Mouse (Mus musculus): ENCODE measurements at regions not wholly inside any gene's neighbourhood (a gene's known extent, or its start where the extent isn't known, plus 50 kb on each side); places are given as distances from the start of the nearest gene placed in this dataset.
A peak's percentile ranks its signal among the peaks of the same experiment; 100 is the strongest.

DNA sequence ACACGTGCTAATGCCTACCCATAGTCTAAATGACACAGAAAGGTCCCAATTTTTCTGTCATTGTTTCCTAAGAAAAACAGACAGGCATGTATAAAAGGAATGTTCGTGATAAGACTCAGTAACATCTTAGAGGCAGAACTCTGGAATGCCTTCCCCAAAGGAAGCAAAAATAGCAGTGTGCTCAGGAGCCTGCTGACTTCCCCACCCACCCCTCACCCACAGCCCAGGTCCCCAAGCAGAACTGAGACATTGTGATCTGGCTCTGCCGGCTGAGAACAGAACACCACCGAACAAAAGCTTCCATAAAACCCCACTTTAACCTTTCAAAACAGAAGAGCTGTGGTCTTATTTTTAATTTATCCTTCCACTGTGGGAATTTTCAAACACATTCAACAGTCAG is 286.1 kb downstream of the Qk start:
- no peaks in the 10 kb centered on the region for H3K27me3 ChIP-seq (ENCODE audit: control insufficient read depth, insufficient read depth, low read length)
- no peak overlapping the region for H3K4me2 ChIP-seq (ENCODE audit: low read depth, low read length)
- no peak for ATAC-seq (ENCODE audit: low read depth)
- H3K9ac ChIP-seq (replicated peaks; ENCODE audit: low read depth, low read length): no peak overlapping the region
- H3K36me3 ChIP-seq (ENCODE audit: control insufficient read depth, insufficient read depth, low read length): no peaks in the 10 kb centered on the region
- H3K9me3 ChIP-seq (ENCODE audit: control insufficient read depth, low read length): no peaks in the 10 kb centered on the region
- no peak overlapping the region for H3K4me3 ChIP-seq (ENCODE audit: low read depth, low read length)
- no peak overlapping the region for H3K27ac ChIP-seq (ENCODE audit: low read depth, low read length)
- no peaks in the 10 kb centered on the region for H3K4me1 ChIP-seq (ENCODE audit: control insufficient read depth, insufficient read depth, low read length)
- WGBS: 56% methylated on average over 4 of the region's 4 CpGs

DNA sequence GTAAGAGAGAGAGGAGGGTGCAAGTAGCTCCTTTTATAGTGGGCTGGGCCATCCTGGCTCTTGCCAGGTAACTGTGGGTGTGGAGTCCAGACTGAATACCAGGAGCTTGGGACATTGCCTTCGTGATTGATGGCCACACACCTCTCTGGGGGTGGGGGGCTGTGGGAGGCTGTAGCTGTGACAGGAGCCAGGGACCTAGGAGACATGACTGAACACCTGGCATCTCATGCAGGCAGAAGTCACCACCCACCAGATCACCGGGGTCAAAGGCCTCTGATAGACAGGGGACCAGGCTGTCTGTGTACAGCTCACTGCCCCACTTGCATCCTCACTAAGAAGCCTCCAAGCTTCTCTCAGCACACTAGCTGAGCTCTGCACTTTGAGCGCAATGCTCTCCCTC is 288.6 kb downstream of the Qk start:
- no peak overlapping the region for H3K4me3 ChIP-seq (ENCODE audit: low read depth, low read length)
- no peaks in the 10 kb centered on the region for H3K27me3 ChIP-seq (ENCODE audit: control insufficient read depth, insufficient read depth, low read length)
- H3K27ac ChIP-seq (ENCODE audit: low read depth, low read length): no peak overlapping the region
- no peaks in the 10 kb centered on the region for H3K9me3 ChIP-seq (ENCODE audit: control insufficient read depth, low read length)
- ATAC-seq (ENCODE audit: low read depth): no peak
- H3K36me3 ChIP-seq (ENCODE audit: control insufficient read depth, insufficient read depth, low read length): no peaks in the 10 kb centered on the region
- no peaks in the 10 kb centered on the region for H3K4me1 ChIP-seq (ENCODE audit: control insufficient read depth, insufficient read depth, low read length)
- H3K9ac ChIP-seq (replicated peaks; ENCODE audit: low read depth, low read length): no peak overlapping the region
- no peak overlapping the region for H3K4me2 ChIP-seq (ENCODE audit: low read depth, low read length)
- WGBS: 77% methylated on average over 3 of the region's 3 CpGs

DNA sequence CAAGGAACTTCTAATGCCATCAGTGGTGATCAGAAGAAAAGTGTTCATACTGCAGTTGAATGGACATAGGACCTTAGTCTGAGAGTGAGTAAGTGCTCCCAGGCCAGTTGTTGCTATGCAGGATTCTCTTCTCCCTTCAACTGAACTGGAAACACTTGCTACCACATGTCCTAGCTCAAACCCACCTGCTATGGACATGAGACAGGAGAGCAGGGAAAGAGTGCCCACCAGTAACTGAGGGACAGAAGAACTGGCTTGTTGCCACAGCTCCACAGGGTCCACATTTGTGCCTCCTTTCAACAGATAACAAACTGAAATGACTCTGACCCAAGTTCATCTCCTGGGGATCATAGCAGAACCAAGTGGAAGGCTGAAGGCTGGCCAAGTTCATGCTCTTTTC is 292.9 kb downstream of the Qk start:
- no peak for ATAC-seq (ENCODE audit: low read depth)
- H3K27me3 ChIP-seq (ENCODE audit: control insufficient read depth, insufficient read depth, low read length): no peaks in the 10 kb centered on the region

DNA sequence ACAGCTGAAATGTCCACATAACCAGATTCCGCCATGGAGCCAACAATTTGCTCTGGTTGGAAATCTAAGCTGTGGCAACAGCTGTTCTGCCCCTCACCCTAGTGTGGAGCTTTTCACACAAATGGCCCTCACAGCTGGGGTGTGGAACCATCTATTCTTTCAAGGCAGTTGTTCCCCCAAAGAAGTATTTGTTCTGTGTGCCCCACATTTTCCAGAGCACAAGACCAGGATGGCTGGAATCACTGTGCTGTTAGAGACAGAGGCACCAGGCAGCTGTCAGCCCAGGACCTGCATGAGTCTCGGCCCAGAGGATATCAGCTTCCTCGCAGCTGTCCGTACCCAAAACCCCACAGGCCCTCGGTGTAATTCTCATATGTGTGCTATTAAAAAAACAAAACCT is 294.4 kb downstream of the Qk start:
- no peaks in the 10 kb centered on the region for H3K4me1 ChIP-seq (ENCODE audit: control insufficient read depth, insufficient read depth, low read length)
- no peak overlapping the region for H3K4me3 ChIP-seq (ENCODE audit: low read depth, low read length)
- ATAC-seq (ENCODE audit: low read depth): no peak
- H3K36me3 ChIP-seq (ENCODE audit: control insufficient read depth, insufficient read depth, low read length): no peaks in the 10 kb centered on the region
- no peak overlapping the region for H3K27ac ChIP-seq (ENCODE audit: low read depth, low read length)
- H3K9me3 ChIP-seq (ENCODE audit: control insufficient read depth, low read length): no peaks in the 10 kb centered on the region
- H3K4me2 ChIP-seq (ENCODE audit: low read depth, low read length): no peak overlapping the region
- no peaks in the 10 kb centered on the region for H3K27me3 ChIP-seq (ENCODE audit: control insufficient read depth, insufficient read depth, low read length)
- no peak overlapping the region for H3K9ac ChIP-seq (replicated peaks; ENCODE audit: low read depth, low read length)
- 85% methylated on average over 5 of the region's 5 CpGs for WGBS

More for the DNA sequence above, 292.9 kb downstream of the Qk start:
- Histone ChIP-seq H3K4me1 (ENCODE audit: control insufficient read depth, insufficient read depth, low read length) (no peaks in the 10 kb centered on the region), H3K4me2 (ENCODE audit: low read depth, low read length) (no peak overlapping the region), H3K4me3 (ENCODE audit: low read depth, low read length) (no peak overlapping the region), H3K9me3 (ENCODE audit: control insufficient read depth, low read length) (no peaks in the 10 kb centered on the region), H3K36me3 (ENCODE audit: control insufficient read depth, insufficient read depth, low read length) (no peaks in the 10 kb centered on the region), H3K9ac (replicated peaks; ENCODE audit: low read depth, low read length) (no peak overlapping the region), H3K27ac (ENCODE audit: low read depth, low read length) (no peak overlapping the region)

DNA sequence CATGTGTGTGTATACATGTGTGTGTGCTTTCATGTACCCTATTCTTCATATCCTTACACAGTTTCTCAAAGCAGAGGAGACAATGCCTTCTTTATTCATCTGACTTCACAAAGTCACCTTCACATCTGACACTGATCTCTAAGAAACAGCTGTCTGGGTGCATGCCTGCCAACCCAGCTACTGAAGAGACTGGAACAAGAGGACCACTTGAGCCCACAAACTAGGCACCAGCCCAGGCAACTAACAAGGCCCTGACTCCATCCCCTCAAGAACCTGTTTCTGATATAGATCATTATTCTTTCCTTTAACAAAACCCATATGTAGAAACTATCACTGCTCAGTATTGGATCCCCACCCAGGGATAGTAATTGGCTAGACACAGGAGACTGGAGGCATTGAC is 295.3 kb downstream of the Qk start:
- Histone ChIP-seq H3K27ac (ENCODE audit: low read depth, low read length) (no peak overlapping the region), H3K9me3 (ENCODE audit: control insufficient read depth, low read length) (no peaks in the 10 kb centered on the region), H3K27me3 (ENCODE audit: control insufficient read depth, insufficient read depth, low read length) (no peaks in the 10 kb centered on the region), H3K4me2 (ENCODE audit: low read depth, low read length) (no peak overlapping the region), H3K4me3 (ENCODE audit: low read depth, low read length) (no peak overlapping the region), H3K36me3 (ENCODE audit: control insufficient read depth, insufficient read depth, low read length) (no peaks in the 10 kb centered on the region), H3K4me1 (ENCODE audit: control insufficient read depth, insufficient read depth, low read length) (no peaks in the 10 kb centered on the region), H3K9ac (replicated peaks; ENCODE audit: low read depth, low read length) (no peak overlapping the region)
- no peak for ATAC-seq (ENCODE audit: low read depth)

DNA sequence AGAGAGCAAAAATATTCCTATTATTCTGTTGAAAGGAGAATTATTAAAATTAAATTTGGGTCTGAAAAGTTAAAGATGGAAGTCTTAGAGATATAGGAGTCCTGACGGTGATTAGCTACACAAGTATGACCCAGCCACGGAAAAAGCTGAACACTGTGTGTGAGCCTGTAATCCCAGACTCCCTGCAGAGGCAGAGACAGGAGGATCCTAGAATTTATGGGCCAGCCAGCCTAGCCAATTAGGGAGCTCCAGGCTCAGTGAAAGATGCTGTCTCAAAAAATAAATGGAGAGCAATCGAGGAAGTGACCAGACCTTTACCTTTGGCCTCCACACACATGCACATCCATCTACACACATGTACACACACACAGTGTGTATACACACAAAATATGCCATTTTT is 307.5 kb downstream of the Qk start:
- no peaks in the 10 kb centered on the region for H3K36me3 ChIP-seq (ENCODE audit: control insufficient read depth, insufficient read depth, low read length)
- H3K27me3 ChIP-seq (ENCODE audit: control insufficient read depth, insufficient read depth, low read length): no peaks in the 10 kb centered on the region
- H3K4me3 ChIP-seq (ENCODE audit: low read depth, low read length): no peak overlapping the region
- H3K9me3 ChIP-seq (ENCODE audit: control insufficient read depth, low read length): no peaks in the 10 kb centered on the region
- no peak overlapping the region for H3K4me2 ChIP-seq (ENCODE audit: low read depth, low read length)
- ATAC-seq (ENCODE audit: low read depth): 0 out of 2 replicates have a peak, but pooled peaks have one; percentile 56
- H3K27ac ChIP-seq (ENCODE audit: low read depth, low read length): no peak overlapping the region
- 16% methylated on average over 3 of the region's 3 CpGs for WGBS
- H3K9ac ChIP-seq (replicated peaks; ENCODE audit: low read depth, low read length): no peak overlapping the region
- peaks cover 6% of the 10 kb centered on the region; the same call in 1 of the 2 replicates for H3K4me1 ChIP-seq (ENCODE audit: control insufficient read depth, insufficient read depth, low read length)

DNA sequence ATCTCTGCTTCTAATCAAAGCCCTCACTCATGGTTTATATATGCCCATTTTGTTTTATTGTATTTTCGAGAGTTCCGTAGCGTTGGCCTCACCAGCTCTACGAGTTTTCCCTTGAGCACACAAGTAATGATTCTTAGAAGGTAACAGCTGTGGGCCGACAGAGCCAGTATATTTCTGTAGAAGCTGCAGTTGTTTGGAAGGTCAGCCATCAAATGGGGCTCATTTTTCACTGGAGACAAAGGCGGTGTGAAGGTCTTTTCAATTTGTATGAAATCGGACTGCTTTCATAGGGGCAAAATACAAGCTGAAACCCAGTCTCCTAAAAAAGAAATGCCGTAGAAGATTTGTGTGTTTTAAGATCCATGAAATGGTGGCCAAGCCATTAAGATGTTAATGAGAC is 307.9 kb downstream of the Qk start:
- peak; percentile 21; the same call in 1 of the 2 replicates for ATAC-seq (ENCODE audit: low read depth)

DNA sequence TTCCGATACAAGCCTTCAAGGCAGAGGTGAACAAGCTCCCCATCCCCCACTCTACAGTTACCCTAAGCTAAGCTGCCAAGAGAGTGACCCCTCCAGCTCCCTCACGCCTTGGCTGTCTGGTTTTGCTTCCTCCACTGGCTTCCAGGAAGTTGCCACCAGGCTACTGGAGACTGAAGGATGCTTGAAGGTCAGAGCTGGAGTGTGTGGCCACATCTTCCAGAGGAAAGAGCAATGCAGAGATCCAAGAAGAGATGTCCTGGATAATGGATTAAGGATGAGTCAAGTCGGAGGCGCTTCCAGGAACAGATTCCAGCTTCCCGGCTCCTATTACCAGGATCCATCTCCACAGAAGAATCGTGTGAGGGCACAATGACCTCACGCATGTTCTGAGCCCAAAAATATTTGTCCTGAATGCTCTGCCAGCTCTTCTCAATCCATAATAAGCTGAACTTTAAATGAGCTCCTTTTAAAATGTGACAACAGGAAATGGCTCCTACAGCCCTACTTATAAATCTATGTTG is 318.5 kb downstream of the Qk start:
- Histone ChIP-seq H3K27me3 (ENCODE audit: control insufficient read depth, insufficient read depth, low read length) (no peaks in the 10 kb centered on the region), H3K4me2 (ENCODE audit: low read depth, low read length) (no peak overlapping the region), H3K9ac (replicated peaks; ENCODE audit: low read depth, low read length) (no peak overlapping the region), H3K4me1 (ENCODE audit: control insufficient read depth, insufficient read depth, low read length) (no peaks in the 10 kb centered on the region), H3K36me3 (ENCODE audit: control insufficient read depth, insufficient read depth, low read length) (no peaks in the 10 kb centered on the region), H3K9me3 (ENCODE audit: control insufficient read depth, low read length) (no peaks in the 10 kb centered on the region), H3K4me3 (ENCODE audit: low read depth, low read length) (no peak overlapping the region), H3K27ac (ENCODE audit: low read depth, low read length) (no peak overlapping the region)
- WGBS: 90% methylated on average over 7 of the region's 7 CpGs
- no peak for ATAC-seq (ENCODE audit: low read depth)

More for the DNA sequence above, 307.9 kb downstream of the Qk start:
- H3K9ac ChIP-seq (replicated peaks; ENCODE audit: low read depth, low read length): no peak overlapping the region
- no peak overlapping the region for H3K4me3 ChIP-seq (ENCODE audit: low read depth, low read length)
- no peak overlapping the region for H3K27ac ChIP-seq (ENCODE audit: low read depth, low read length)
- no peaks in the 10 kb centered on the region for H3K9me3 ChIP-seq (ENCODE audit: control insufficient read depth, low read length)
- H3K4me2 ChIP-seq (ENCODE audit: low read depth, low read length): no peak overlapping the region
- no peaks in the 10 kb centered on the region for H3K36me3 ChIP-seq (ENCODE audit: control insufficient read depth, insufficient read depth, low read length)
- WGBS: 9% methylated on average over 8 of the region's 8 CpGs
- H3K27me3 ChIP-seq (ENCODE audit: control insufficient read depth, insufficient read depth, low read length): no peaks in the 10 kb centered on the region
- peaks cover 6% of the 10 kb centered on the region; the same call in 1 of the 2 replicates for H3K4me1 ChIP-seq (ENCODE audit: control insufficient read depth, insufficient read depth, low read length)

DNA sequence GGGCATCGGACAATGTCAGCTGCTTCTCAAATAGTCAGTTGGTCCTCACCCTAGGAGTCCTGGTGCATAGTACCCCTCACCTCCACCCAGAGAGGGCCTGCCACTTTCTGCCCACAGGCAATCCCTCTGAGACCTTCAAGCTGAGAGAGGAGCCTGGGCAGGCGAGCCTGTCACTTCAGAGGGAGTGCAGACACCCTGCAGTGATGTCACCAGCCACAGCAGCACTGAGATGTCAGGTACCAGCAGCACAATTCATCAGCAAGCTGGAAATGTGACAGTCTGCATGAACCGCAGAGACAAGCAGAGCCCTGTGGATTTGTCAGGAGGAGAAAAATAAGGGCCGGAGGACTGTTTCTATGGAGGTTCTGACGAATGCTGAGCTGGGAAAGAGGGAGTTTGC is 324.3 kb downstream of the Qk start:
- Histone ChIP-seq H3K27me3 (ENCODE audit: control insufficient read depth, insufficient read depth, low read length) (no peaks in the 10 kb centered on the region), H3K4me2 (ENCODE audit: low read depth, low read length) (no peak overlapping the region), H3K4me1 (ENCODE audit: control insufficient read depth, insufficient read depth, low read length) (no peaks in the 10 kb centered on the region), H3K27ac (ENCODE audit: low read depth, low read length) (no peak overlapping the region), H3K4me3 (ENCODE audit: low read depth, low read length) (no peak overlapping the region), H3K9ac (replicated peaks; ENCODE audit: low read depth, low read length) (no peak overlapping the region), H3K36me3 (ENCODE audit: control insufficient read depth, insufficient read depth, low read length) (no peaks in the 10 kb centered on the region), H3K9me3 (ENCODE audit: control insufficient read depth, low read length) (no peaks in the 10 kb centered on the region)
- ATAC-seq (ENCODE audit: low read depth): no peak
- WGBS: 70% methylated on average over 5 of the region's 5 CpGs

DNA sequence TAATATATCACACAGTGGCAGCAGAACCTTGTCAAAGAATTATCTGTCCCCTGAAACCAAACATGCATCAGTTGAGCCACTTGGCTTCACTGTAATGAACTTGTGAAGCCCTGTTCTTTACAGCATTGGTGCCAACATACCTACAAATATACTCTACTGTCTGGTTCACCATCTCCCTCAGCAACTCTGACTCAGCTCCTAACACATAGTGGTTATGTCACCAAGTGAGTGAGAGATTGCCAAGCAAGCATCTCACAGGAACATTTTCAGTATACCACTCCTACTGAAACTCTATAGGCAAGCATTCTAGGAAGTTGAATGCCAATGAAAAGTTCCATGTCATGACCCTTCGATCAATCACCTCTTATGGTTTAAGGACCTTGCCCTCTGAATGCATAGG is 321.2 kb upstream of the Pabpc6 start:
- no peak overlapping the region for H3K4me2 ChIP-seq (ENCODE audit: low read depth, low read length)
- ATAC-seq (ENCODE audit: low read depth): no peak
- no peaks in the 10 kb centered on the region for H3K4me1 ChIP-seq (ENCODE audit: control insufficient read depth, insufficient read depth, low read length)
- WGBS: 98% methylated on average over 1 of the region's 1 CpGs
- no peaks in the 10 kb centered on the region for H3K27me3 ChIP-seq (ENCODE audit: control insufficient read depth, insufficient read depth, low read length)
- no peaks in the 10 kb centered on the region for H3K36me3 ChIP-seq (ENCODE audit: control insufficient read depth, insufficient read depth, low read length)
- no peak overlapping the region for H3K27ac ChIP-seq (ENCODE audit: low read depth, low read length)
- H3K4me3 ChIP-seq (ENCODE audit: low read depth, low read length): no peak overlapping the region
- H3K9ac ChIP-seq (replicated peaks; ENCODE audit: low read depth, low read length): no peak overlapping the region
- no peaks in the 10 kb centered on the region for H3K9me3 ChIP-seq (ENCODE audit: control insufficient read depth, low read length)
